Mouse (Mus musculus) A20 (cell line): ENCODE data around the gene Prrg2.
"Not testable (repeated sequence)": the region's sequence is repeated elsewhere in the genome, so short reads cannot be mapped to it uniquely, and the experiment has no call there.

ENCODE experiments used
- DNase-seq: peaks from one replicate; pipeline ENCODE4 v3.0.0-alpha.2; 2011; ENCODE audit warnings: low read depth, low spot score

Prrg2 gene

GRCm38 (mm10) chr7:45062239-45062835, at the start of gene Prrg2, which contains the start of gene Nosip:
Gene Prrg2 (minus strand): TSS chr7:45062677.
Gene Nosip (plus strand): TSS chr7:45062429.
- DNase-seq = peak; percentile 99

GRCm38 (mm10) chr7:45111940-45112339, 49.5 kb upstream of the Prrg2 start:
- no peak for DNase-seq

GRCm38 (mm10) chr7:45110089-45110488, 47.6 kb upstream of the Prrg2 start:
- not testable (repeated sequence) for DNase-seq

- no peak for DNase-seq
These were observed 44.7 kb upstream of the Prrg2 start for GRCm38 (mm10) chr7:45107052-45107645.

GRCm38 (mm10) chr7:45106441-45106840, 44.0 kb upstream of the Prrg2 start:
- DNase-seq = no peak

- DNase-seq = no peak
These were observed 43.0 kb upstream of the Prrg2 start for GRCm38 (mm10) chr7:45105491-45105890.

- no peak for DNase-seq
These were observed 42.5 kb upstream of the Prrg2 start for GRCm38 (mm10) chr7:45104941-45105340.

- no peak for DNase-seq
These were observed 41.2 kb upstream of the Prrg2 start, which contains the start of gene Fcgrt for GRCm38 (mm10) chr7:45103652-45104180. Gene Fcgrt (minus strand): TSS chr7:45103851.

GRCm38 (mm10) chr7:45102940-45103585, 40.6 kb upstream of the Prrg2 start:
- no peak for DNase-seq

GRCm38 (mm10) chr7:45102441-45102840, 40.0 kb upstream of the Prrg2 start:
- DNase-seq = no peak

GRCm38 (mm10) chr7:45100046-45100445, 37.6 kb upstream of the Prrg2 start:
- no peak for DNase-seq

GRCm38 (mm10) chr7:45098541-45099240, 36.2 kb upstream of the Prrg2 start:
- DNase-seq = peak; percentile 51

- DNase-seq = no peak
These were observed 35.0 kb upstream of the Prrg2 start for GRCm38 (mm10) chr7:45097479-45097878.

GRCm38 (mm10) chr7:45095965-45096364, 33.5 kb upstream of the Prrg2 start:
- not testable (repeated sequence) for DNase-seq

- peak; percentile 67 for DNase-seq
These were observed 32.9 kb upstream of the Prrg2 start for GRCm38 (mm10) chr7:45095367-45095766.

GRCm38 (mm10) chr7:45094121-45094520, 31.6 kb upstream of the Prrg2 start:
- no peak for DNase-seq

- DNase-seq = no peak
These were observed 31.0 kb upstream of the Prrg2 start for GRCm38 (mm10) chr7:45093516-45093905.

GRCm38 (mm10) chr7:45092828-45093515, 30.5 kb upstream of the Prrg2 start:
- DNase-seq = no peak

GRCm38 (mm10) chr7:45092048-45092447, 29.6 kb upstream of the Prrg2 start, which contains the start of gene Rcn3:
Gene Rcn3 (minus strand): TSS chr7:45092221.
- DNase-seq = no peak

- no peak for DNase-seq
These were observed 28.8 kb upstream of the Prrg2 start for GRCm38 (mm10) chr7:45091001-45091990.
